Mouse (Mus musculus): ENCODE measurements at regions not wholly inside any gene's neighbourhood (a gene's known extent, or its start where the extent isn't known, plus 50 kb on each side); places are given as distances from the start of the nearest gene placed in this dataset.

GRCm38 (mm10) chr16:93456706-93457425 is 147.0 kb downstream of the Setd4 start:
- Histone ChIP-seq H3K9ac (no peak overlapping the region), H3K36me3 (no peaks in the 10 kb centered on the region), H3K4me3 (no peak overlapping the region), H3K27me3 (replicated peaks) (peaks cover 4% of the 10 kb centered on the region; the same call in 1 of the 2 replicates), H3K27ac (no peak overlapping the region), H3K4me1 (peaks cover 6% of the 10 kb centered on the region; the same call in 1 of the 2 replicates), H3K9me3 (no peaks in the 10 kb centered on the region), H3K4me2 (replicated peaks) (no peak overlapping the region)
- 88% methylated on average over 17 of the region's 17 CpGs for WGBS
- no peak for ATAC-seq (ENCODE audit: low FRiP score, low read depth)

- Histone ChIP-seq H3K9me3 (no peaks in the 10 kb centered on the region), H3K4me2 (replicated peaks) (no peak overlapping the region), H3K9ac (no peak overlapping the region), H3K27ac (no peak overlapping the region), H3K27me3 (replicated peaks) (peaks cover 4% of the 10 kb centered on the region; the same call in 1 of the 2 replicates), H3K4me1 (peaks cover 6% of the 10 kb centered on the region; the same call in 1 of the 2 replicates), H3K36me3 (no peaks in the 10 kb centered on the region), H3K4me3 (no peak overlapping the region)
- ATAC-seq (ENCODE audit: low FRiP score, low read depth), result no peak
- 29% methylated on average over 8 of the region's 8 CpGs for whole genome bisulfite sequencing
Observed at GRCm38 (mm10) chr16:93454080-93454997, 149.5 kb downstream of the Setd4 start.

- no peaks in the 10 kb centered on the region for H3K9me3 ChIP-seq
- no peak overlapping the region for H3K4me3 ChIP-seq
- no peak for ATAC-seq (ENCODE audit: low FRiP score, low read depth)
- no peaks in the 10 kb centered on the region for H3K36me3 ChIP-seq
- H3K27ac ChIP-seq, result no peak overlapping the region
- no peak overlapping the region for H3K4me2 ChIP-seq (replicated peaks)
- H3K27me3 ChIP-seq (replicated peaks), result peaks cover 4% of the 10 kb centered on the region; the same call in 1 of the 2 replicates
- no peak overlapping the region for H3K9ac ChIP-seq
- no peaks in the 10 kb centered on the region for H3K4me1 ChIP-seq
- 84% methylated on average over 9 of the region's 9 CpGs for WGBS
Observed at GRCm38 (mm10) chr16:93453056-93453455, 150.8 kb downstream of the Setd4 start.

GRCm38 (mm10) chr16:93450896-93451295 is 153.0 kb downstream of the Setd4 start:
- no peak overlapping the region for H3K27ac ChIP-seq

GRCm38 (mm10) chr16:93449925-93450324 is 153.9 kb downstream of the Setd4 start:
- H3K36me3 ChIP-seq, result no peaks in the 10 kb centered on the region
- no peaks in the 10 kb centered on the region for H3K4me1 ChIP-seq
- 7% methylated on average over 3 of the region's 3 CpGs for WGBS
- no peak overlapping the region for H3K4me2 ChIP-seq (replicated peaks)
- no peaks in the 10 kb centered on the region for H3K9me3 ChIP-seq
- peaks cover 4% of the 10 kb centered on the region; the same call in 1 of the 2 replicates for H3K27me3 ChIP-seq (replicated peaks)
- no peak overlapping the region for H3K9ac ChIP-seq
- no peak overlapping the region for H3K27ac ChIP-seq
- no peak for ATAC-seq (ENCODE audit: low FRiP score, low read depth)
- no peak overlapping the region for H3K4me3 ChIP-seq

More at GRCm38 (mm10) chr16:93450896-93451295, 153.0 kb downstream of the Setd4 start:
- H3K9ac ChIP-seq, result no peak overlapping the region
- 77% methylated on average over 6 of the region's 6 CpGs for WGBS
- no peaks in the 10 kb centered on the region for H3K9me3 ChIP-seq
- no peak for ATAC-seq (ENCODE audit: low FRiP score, low read depth)
- H3K4me2 ChIP-seq (replicated peaks), result no peak overlapping the region
- peaks cover 4% of the 10 kb centered on the region; the same call in 1 of the 2 replicates for H3K27me3 ChIP-seq (replicated peaks)
- no peaks in the 10 kb centered on the region for H3K36me3 ChIP-seq
- H3K4me1 ChIP-seq, result no peaks in the 10 kb centered on the region
- H3K4me3 ChIP-seq, result no peak overlapping the region

GRCm38 (mm10) chr16:93448124-93448523 is 155.7 kb downstream of the Setd4 start:
- 81% methylated on average over 10 of the region's 10 CpGs for WGBS
- Histone ChIP-seq H3K9me3 (no peaks in the 10 kb centered on the region), H3K36me3 (no peaks in the 10 kb centered on the region), H3K4me2 (replicated peaks) (no peak overlapping the region), H3K4me1 (no peaks in the 10 kb centered on the region), H3K9ac (no peak overlapping the region), H3K27ac (no peak overlapping the region), H3K4me3 (no peak overlapping the region), H3K27me3 (replicated peaks) (peaks cover 4% of the 10 kb centered on the region; the same call in 1 of the 2 replicates)
- no peak for ATAC-seq (ENCODE audit: low FRiP score, low read depth)

- no peak overlapping the region for H3K27ac ChIP-seq
- no peaks in the 10 kb centered on the region for H3K36me3 ChIP-seq
- WGBS, result 90% methylated on average over 5 of the region's 5 CpGs
- H3K4me1 ChIP-seq, result no peaks in the 10 kb centered on the region
- H3K27me3 ChIP-seq (replicated peaks), result no peaks in the 10 kb centered on the region
- no peak overlapping the region for H3K9ac ChIP-seq
- no peak overlapping the region for H3K4me2 ChIP-seq (replicated peaks)
- no peak for ATAC-seq (ENCODE audit: low FRiP score, low read depth)
- no peak overlapping the region for H3K4me3 ChIP-seq
- H3K9me3 ChIP-seq, result no peaks in the 10 kb centered on the region
Observed at GRCm38 (mm10) chr16:93446970-93447369, 156.9 kb downstream of the Setd4 start.

GRCm38 (mm10) chr16:93446206-93446605 is 157.7 kb downstream of the Setd4 start:
- H3K27me3 ChIP-seq (replicated peaks), result no peaks in the 10 kb centered on the region
- no peaks in the 10 kb centered on the region for H3K4me1 ChIP-seq
- ATAC-seq (ENCODE audit: low FRiP score, low read depth), result no peak
- no peak overlapping the region for H3K4me2 ChIP-seq (replicated peaks)
- WGBS, result 73% methylated on average over 13 of the region's 13 CpGs
- no peaks in the 10 kb centered on the region for H3K36me3 ChIP-seq
- no peak overlapping the region for H3K9ac ChIP-seq
- no peaks in the 10 kb centered on the region for H3K9me3 ChIP-seq
- H3K4me3 ChIP-seq, result no peak overlapping the region
- H3K27ac ChIP-seq, result no peak overlapping the region

- no peaks in the 10 kb centered on the region for H3K9me3 ChIP-seq
- no peak overlapping the region for H3K4me2 ChIP-seq (replicated peaks)
- ATAC-seq (ENCODE audit: low FRiP score, low read depth), result no peak
- no peak overlapping the region for H3K4me3 ChIP-seq
- H3K9ac ChIP-seq, result no peak overlapping the region
- no peaks in the 10 kb centered on the region for H3K27me3 ChIP-seq (replicated peaks)
- 59% methylated on average over 11 of the region's 11 CpGs for WGBS
- H3K36me3 ChIP-seq, result no peaks in the 10 kb centered on the region
- H3K4me1 ChIP-seq, result peaks cover 5% of the 10 kb centered on the region; the same call in 1 of the 2 replicates
- H3K27ac ChIP-seq, result no peak overlapping the region
Observed at GRCm38 (mm10) chr16:93442837-93443236, 161.0 kb downstream of the Setd4 start.

- no peak for ATAC-seq (ENCODE audit: low FRiP score, low read depth)
- H3K9me3 ChIP-seq, result no peaks in the 10 kb centered on the region
- no peaks in the 10 kb centered on the region for H3K27me3 ChIP-seq (replicated peaks)
- H3K9ac ChIP-seq, result no peak overlapping the region
- no peaks in the 10 kb centered on the region for H3K36me3 ChIP-seq
- no peak overlapping the region for H3K4me3 ChIP-seq
- 25% methylated on average over 14 of the region's 14 CpGs for whole genome bisulfite sequencing
- H3K27ac ChIP-seq, result no peak overlapping the region
- H3K4me2 ChIP-seq (replicated peaks), result 0 out of 2 replicates have a peak overlapping the region, but pooled peaks have one; percentile 24
- H3K4me1 ChIP-seq, result peaks cover 5% of the 10 kb centered on the region; the same call in 1 of the 2 replicates
Observed at GRCm38 (mm10) chr16:93437608-93438425, 166.0 kb downstream of the Setd4 start.

GRCm38 (mm10) chr16:93436732-93437131 is 167.1 kb downstream of the Setd4 start:
- H3K9me3 ChIP-seq, result no peaks in the 10 kb centered on the region
- H3K36me3 ChIP-seq, result no peaks in the 10 kb centered on the region

More at GRCm38 (mm10) chr16:93436732-93437131, 167.1 kb downstream of the Setd4 start:
- peaks cover 5% of the 10 kb centered on the region; the same call in 1 of the 2 replicates for H3K4me1 ChIP-seq
- H3K4me3 ChIP-seq, result no peak overlapping the region
- H3K27me3 ChIP-seq (replicated peaks), result no peaks in the 10 kb centered on the region
- H3K9ac ChIP-seq, result no peak overlapping the region
- 60% methylated on average over 3 of the region's 3 CpGs for WGBS
- no peak overlapping the region for H3K27ac ChIP-seq
- no peak overlapping the region for H3K4me2 ChIP-seq (replicated peaks)
- ATAC-seq (ENCODE audit: low FRiP score, low read depth), result no peak
